Mouse (Mus musculus): ENCODE results near the gene Ppp2ca. TPM values are rescaled to one million over a fixed set of nuclear protein-coding genes. Genes with fewer than 3 reads are reported as not detected.

The Ppp2ca gene
- 43.4 TPM for polyA plus RNA-seq (2014; fragmentation: Illumina TruSeq; extraction: RNeasy Lipid Tissue Mini Kit (QIAGEN cat#74804); ENCODE audit: low read depth, low replicate concordance)

GRCm38 (mm10) chr11:52098398-52098946 is at the start of gene Ppp2ca:
TSS of gene Ppp2ca (plus strand) at chr11:52098681.

GRCm38 (mm10) chr11:52145428-52145827 is 46.9 kb downstream of the Ppp2ca start, which contains the start of gene Olfr1373:
TSS of gene Olfr1373 (minus strand) at chr11:52145528.

Other genes with a start within 250 kb of the Ppp2ca start
- 14.2 TPM for gene Jade2, start 241.0 kb upstream of the Ppp2ca start, polyA plus RNA-seq (2014; fragmentation: Illumina TruSeq; extraction: RNeasy Lipid Tissue Mini Kit (QIAGEN cat#74804); ENCODE audit: low read depth, low replicate concordance)
- 25.2 TPM for gene Cdkn2aipnl, start 131.0 kb upstream of the Ppp2ca start, polyA plus RNA-seq (2014; fragmentation: Illumina TruSeq; extraction: RNeasy Lipid Tissue Mini Kit (QIAGEN cat#74804); ENCODE audit: low read depth, low replicate concordance)
- 120 TPM for gene Ube2b, start 97.9 kb upstream of the Ppp2ca start, polyA plus RNA-seq (2014; fragmentation: Illumina TruSeq; extraction: RNeasy Lipid Tissue Mini Kit (QIAGEN cat#74804); ENCODE audit: low read depth, low replicate concordance)
- 15.8 TPM for gene Cdkl3, start 94.5 kb upstream of the Ppp2ca start, polyA plus RNA-seq (2014; fragmentation: Illumina TruSeq; extraction: RNeasy Lipid Tissue Mini Kit (QIAGEN cat#74804); ENCODE audit: low read depth, low replicate concordance)
- gene Olfr1373, start 46.8 kb downstream of the Ppp2ca start, polyA plus RNA-seq (2014; fragmentation: Illumina TruSeq; extraction: RNeasy Lipid Tissue Mini Kit (QIAGEN cat#74804); ENCODE audit: low read depth, low replicate concordance) = not detected
- gene Olfr1371, start 115.3 kb downstream of the Ppp2ca start, polyA plus RNA-seq (2014; fragmentation: Illumina TruSeq; extraction: RNeasy Lipid Tissue Mini Kit (QIAGEN cat#74804); ENCODE audit: low read depth, low replicate concordance) = not detected
- gene Skp1a, start 133.3 kb downstream of the Ppp2ca start, polyA plus RNA-seq (2014; fragmentation: Illumina TruSeq; extraction: RNeasy Lipid Tissue Mini Kit (QIAGEN cat#74804); ENCODE audit: low read depth, low replicate concordance) = 261 TPM
- gene Tcf7, start 184.3 kb downstream of the Ppp2ca start, polyA plus RNA-seq (2014; fragmentation: Illumina TruSeq; extraction: RNeasy Lipid Tissue Mini Kit (QIAGEN cat#74804); ENCODE audit: low read depth, low replicate concordance) = 78.1 TPM